ENCODE assay signal across 10 mouse cellular contexts in genomic region chr5:49524394-49525241, GRCm38 (mm10). TPM values are rescaled to one million over a fixed set of nuclear protein-coding genes. Genes with fewer than 3 reads are reported as not detected.
DNase-seq lines count a peak whose midpoint lies in the region; ATAC-seq and TF ChIP-seq lines count a peak whose summit lies in the region.
"Had no signal": no experiment of that assay in that cellular context is flagged by ENCODE, and none has a peak within 500 bp of the region (broad histone marks: within the 10 kb centered on the region; RNA-seq: fewer than 3 reads in every experiment).

TSS of gene Kcnip4 (minus strand) at chr5:49524907.

- peaks cover 31% of the 10 kb centered on the region for H3K27me3 ChIP-seq in heart, embryonic 11.5 days (ENCODE audit: control insufficient read depth, insufficient read depth, low read length)
- peaks cover 11% of the 10 kb centered on the region; the same call in 1 of the 2 replicates for H3K27me3 ChIP-seq in kidney, postnatal 0 days (ENCODE audit: insufficient read depth, low read length)
- peaks cover 33% of the 10 kb centered on the region for H3K27me3 ChIP-seq in limb, embryonic 15.5 days
- H3K27me3 ChIP-seq: CH12.LX had no signal

- H3K9me3 ChIP-seq in heart, embryonic 11.5 days (replicated peaks; ENCODE audit: control insufficient read depth, low read length), result no peaks in the 10 kb centered on the region
- H3K9me3 ChIP-seq in kidney, postnatal 0 days (replicated peaks; ENCODE audit: low read length), result no peaks in the 10 kb centered on the region
- H3K9me3 ChIP-seq in limb, embryonic 15.5 days, result no peaks in the 10 kb centered on the region

- no peaks in the 10 kb centered on the region for H3K36me3 ChIP-seq in heart, embryonic 11.5 days (ENCODE audit: control insufficient read depth, insufficient read depth, low read length)
- H3K36me3 ChIP-seq in kidney, postnatal 0 days (ENCODE audit: insufficient read depth, low read length), result no peaks in the 10 kb centered on the region
- no peaks in the 10 kb centered on the region for H3K36me3 ChIP-seq in limb, embryonic 15.5 days

- no peaks in the 10 kb centered on the region for H3K4me1 ChIP-seq in heart, embryonic 11.5 days (ENCODE audit: control insufficient read depth, insufficient read depth, low read length)
- H3K4me1 ChIP-seq in kidney, postnatal 0 days (replicated peaks; ENCODE audit: insufficient read depth, low read length), result no peaks in the 10 kb centered on the region
- H3K4me1 ChIP-seq in limb, embryonic 15.5 days, result peaks cover 7% of the 10 kb centered on the region
- no peaks in the 10 kb centered on the region for H3K4me1 ChIP-seq in olfactory bulb, adult 2 months (ENCODE audit: control insufficient read depth, insufficient read depth, low read length)

- H3K27ac ChIP-seq in heart, embryonic 11.5 days (ENCODE audit: low read depth, low read length), result no peak within 1 kb of the TSS
- no peak within 1 kb of the TSS for H3K27ac ChIP-seq in kidney, postnatal 0 days
- H3K27ac ChIP-seq in limb, embryonic 15.5 days, result no peak within 1 kb of the TSS
- H3K27ac ChIP-seq in olfactory bulb, adult 2 months (ENCODE audit: insufficient read depth, low read depth, low read length), result no peak within 1 kb of the TSS
- H3K27ac ChIP-seq: liver, embryonic 14.5 days had no signal

- TF ChIP-seq POLR2A in olfactory bulb, adult 2 months (IDR thresholded peaks at IDR 0.05; ENCODE audit: insufficient read depth, low read depth, low read length), result no peak

- peak within 1 kb of the TSS; percentile 45 for H3K4me3 ChIP-seq in heart, embryonic 11.5 days (ENCODE audit: low read depth, low read length)
- peak within 1 kb of the TSS; percentile 32 for H3K4me3 ChIP-seq in kidney, postnatal 0 days (replicated peaks; ENCODE audit: low read depth, low read length)
- peak within 1 kb of the TSS; percentile 46 for H3K4me3 ChIP-seq in limb, embryonic 15.5 days
- peak within 1 kb of the TSS; percentile 51 for H3K4me3 ChIP-seq in olfactory bulb, adult 2 months (ENCODE audit: insufficient read depth, low read depth, low read length)

- peak; percentile 13; the same call in 1 of the 2 replicates for TF ChIP-seq CTCF in kidney, postnatal 0 days (IDR thresholded peaks at IDR 0.05; ENCODE audit: low read depth)
- peak; percentile 48; the same call in 1 of the 2 replicates for TF ChIP-seq CTCF in olfactory bulb, adult 2 months (IDR thresholded peaks at IDR 0.05; ENCODE audit: insufficient read depth, low read depth, low read length)

- WGBS in heart, embryonic 11.5 days (ENCODE audit: insufficient replicate concordance), result 2% methylated on average over 43 of the region's 50 CpGs
- 2% methylated on average over 47 of the region's 50 CpGs for WGBS in kidney, postnatal 0 days
- WGBS in limb, embryonic 15.5 days, result under 1% methylated on average over 50 of the region's 50 CpGs
- 2% methylated on average over 50 of the region's 50 CpGs for WGBS in olfactory bulb, adult 2 months

- peak within 1 kb of the TSS; percentile 81 for H3K4me2 ChIP-seq in heart, embryonic 11.5 days
- H3K4me2 ChIP-seq in kidney, postnatal 0 days (ENCODE audit: low read length), result peak within 1 kb of the TSS; percentile 72
- H3K4me2 ChIP-seq in limb, embryonic 15.5 days, result peak within 1 kb of the TSS; percentile 81

- H3K9ac ChIP-seq in heart, embryonic 11.5 days (ENCODE audit: low read depth, low read length), result peak within 1 kb of the TSS; percentile 57
- H3K9ac ChIP-seq in kidney, postnatal 0 days (ENCODE audit: low read depth, low read length), result no peak within 1 kb of the TSS
- H3K9ac ChIP-seq in limb, embryonic 15.5 days, result peak within 1 kb of the TSS; percentile 39; the same call in 1 of the 2 replicates
- H3K9ac ChIP-seq: liver, embryonic 14.5 days had no signal

- intact Hi-C loops in heart, postnatal 25 days (cut with DNase I), result no loop called here

- peak; percentile 59; the same call in 1 of the 2 replicates for ATAC-seq in heart, embryonic 11.5 days (replicated peaks; ENCODE audit: insufficient number of reproducible peaks, low FRiP score, low TSS enrichment)
- peak; percentile 74 for ATAC-seq in kidney, postnatal 0 days (replicated peaks; ENCODE audit: low FRiP score, low read depth)
- no peak for ATAC-seq in limb, embryonic 15.5 days (ENCODE audit: insufficient number of reproducible peaks, low FRiP score, low TSS enrichment, low read depth)

- no peak for DNase-seq in heart, postnatal 25 days (ENCODE audit: low spot score)
- peak; percentile 47 to 69 for DNase-seq in cerebellum, postnatal 4 days (ENCODE audit: low spot score in 2 of 2)
- DNase-seq in gastrocnemius, postnatal 25 days, result peak; percentile 8
- DNase-seq in kidney, postnatal 0 days (ENCODE audit: low spot score), result peak; percentile 17
- DNase-seq in spleen, postnatal 36 days (ENCODE audit: low spot score in 2 of 2), result no peak

RNA-seq across cellular contexts. Expression of gene Kcnip4, which starts in this region (rescaled TPM):
- 0.49 and 0.63 TPM in 2 replicates for polyA plus RNA-seq in heart, embryonic 11.5 days (2014; fragmentation: Nextera tagmentation; extraction: Ambion mirVana)
- under 1 TPM in 1 of 2 experiments, not detected in 1; 0.11 TPM for total RNA-seq in heart, postnatal 25 days (2021)
- under 1 TPM in 1 of 2 experiments, not detected in 1; 0.13 TPM for total RNA-seq in gastrocnemius, postnatal 25 days (2021)
- polyA plus RNA-seq in kidney, postnatal 0 days (2015; fragmentation: Nextera tagmentation; extraction: Ambion mirVana), result 1.0 and 1.2 TPM in 2 replicates
- 2.2 and 2.9 TPM in 2 replicates for polyA plus RNA-seq in limb, embryonic 15.5 days (2015; fragmentation: Nextera tagmentation; extraction: Ambion mirVana)
- not detected in 2 replicates for polyA plus RNA-seq in olfactory bulb, adult 2 months (2012; ENCODE audit: insufficient read depth, insufficient read length, low replicate concordance, missing spikeins)
- total RNA-seq: CH12.LX had no signal

Comparison
In these comparisons a context has a peak if more than half of its experiments do, and no peak if none do; other contexts are left out.
1. Peak in ATAC-seq, H3K4me3 ChIP-seq, H3K9ac ChIP-seq and H3K4me2 ChIP-seq in heart, embryonic 11.5 days; RNA of the gene not detected or under 1 TPM.
2. Peak in DNase-seq in gastrocnemius, postnatal 25 days; RNA of the gene not detected or under 1 TPM.
3. DNase-seq: peak in cerebellum, postnatal 4 days (2 of 2) and kidney, postnatal 0 days (single experiment); none in heart, postnatal 25 days (single experiment) and spleen, postnatal 36 days (0 of 2).
4. Peak in every context shown above with its lines, with median percentiles within 50 percentile points of each other: H3K4me2 ChIP-seq and H3K4me3 ChIP-seq.